Mouse (Mus musculus): ENCODE results near the gene Rhd. TPM values are rescaled to one million over a fixed set of nuclear protein-coding genes. Genes with fewer than 3 reads are reported as not detected.

Rhd gene
- polyA plus RNA-seq, 1 experiment from 2014 or later = 0.32 TPM

GRCm38 (mm10) chr4:134862996-134863395 lies 1.3 kb upstream of the Rhd start:
- no peaks in the 10 kb centered on the region for H3K9me3 ChIP-seq (replicated peaks; ENCODE audit: low read length)
- H3K36me3 ChIP-seq (ENCODE audit: insufficient read depth, low read length) = no peaks in the 10 kb centered on the region
- TF ChIP-seq CTCF (IDR thresholded peaks at IDR 0.05; ENCODE audit: low read depth) = no peak
- DNase-seq (ENCODE audit: low spot score) (no peak), ATAC-seq (replicated peaks; ENCODE audit: low FRiP score, low read depth) (no peak)
- H3K4me2 ChIP-seq (ENCODE audit: low read length) = no peak overlapping the region
- peaks cover under 1% of the 10 kb centered on the region; the same call in 1 of the 2 replicates for H3K27me3 ChIP-seq (ENCODE audit: insufficient read depth, low read length)
- no peak overlapping the region for H3K27ac ChIP-seq
- H3K4me1 ChIP-seq (replicated peaks; ENCODE audit: insufficient read depth, low read length) = no peaks in the 10 kb centered on the region
- 82% methylated on average over 7 of the region's 7 CpGs for WGBS
- H3K9ac ChIP-seq (ENCODE audit: low read depth, low read length) = no peak overlapping the region
- H3K4me3 ChIP-seq (replicated peaks; ENCODE audit: low read depth, low read length) = no peak overlapping the region

- H3K36me3 ChIP-seq (ENCODE audit: insufficient read depth, low read length) = no peaks in the 10 kb centered on the region
- H3K4me2 ChIP-seq (ENCODE audit: low read length) = no peak overlapping the region
- peaks cover 6% of the 10 kb centered on the region for H3K4me1 ChIP-seq (replicated peaks; ENCODE audit: insufficient read depth, low read length)
- H3K9ac ChIP-seq (ENCODE audit: low read depth, low read length) = no peak overlapping the region
- no peak overlapping the region for H3K27ac ChIP-seq
- DNase-seq (ENCODE audit: low spot score) (no peak), ATAC-seq (replicated peaks; ENCODE audit: low FRiP score, low read depth) (no peak)
- H3K9me3 ChIP-seq (replicated peaks; ENCODE audit: low read length) = no peaks in the 10 kb centered on the region
- TF ChIP-seq CTCF (IDR thresholded peaks at IDR 0.05; ENCODE audit: low read depth) = no peak
- 76% methylated on average over 6 of the region's 6 CpGs for WGBS
- H3K27me3 ChIP-seq (ENCODE audit: insufficient read depth, low read length) = peaks cover 5% of the 10 kb centered on the region; the same call in 1 of the 2 replicates
- no peak overlapping the region for H3K4me3 ChIP-seq (replicated peaks; ENCODE audit: low read depth, low read length)
These were observed 1.0 kb downstream of the Rhd start for GRCm38 (mm10) chr4:134865340-134865739.

GRCm38 (mm10) chr4:134865789-134866188 lies 1.5 kb downstream of the Rhd start:
- no peak for ATAC-seq (replicated peaks; ENCODE audit: low FRiP score, low read depth)
- 97% methylated on average over 5 of the region's 5 CpGs for WGBS
- no peak overlapping the region for H3K9ac ChIP-seq (ENCODE audit: low read depth, low read length)
- no peak for DNase-seq (ENCODE audit: low spot score)
- no peak overlapping the region for H3K27ac ChIP-seq
- no peaks in the 10 kb centered on the region for H3K9me3 ChIP-seq (replicated peaks; ENCODE audit: low read length)
- no peak overlapping the region for H3K4me3 ChIP-seq (replicated peaks; ENCODE audit: low read depth, low read length)
- H3K27me3 ChIP-seq (ENCODE audit: insufficient read depth, low read length) = peaks cover 5% of the 10 kb centered on the region; the same call in 1 of the 2 replicates
- H3K4me2 ChIP-seq (ENCODE audit: low read length) = no peak overlapping the region
- no peak for TF ChIP-seq CTCF (IDR thresholded peaks at IDR 0.05; ENCODE audit: low read depth)
- peaks cover 6% of the 10 kb centered on the region for H3K4me1 ChIP-seq (replicated peaks; ENCODE audit: insufficient read depth, low read length)
- no peaks in the 10 kb centered on the region for H3K36me3 ChIP-seq (ENCODE audit: insufficient read depth, low read length)

- Histone ChIP-seq H3K36me3 (ENCODE audit: insufficient read depth, low read length) (no peaks in the 10 kb centered on the region), H3K9me3 (replicated peaks; ENCODE audit: low read length) (no peaks in the 10 kb centered on the region), H3K27ac (no peak overlapping the region), H3K4me2 (ENCODE audit: low read length) (no peak overlapping the region), H3K4me3 (replicated peaks; ENCODE audit: low read depth, low read length) (no peak overlapping the region), H3K4me1 (replicated peaks; ENCODE audit: insufficient read depth, low read length) (peaks cover 6% of the 10 kb centered on the region), H3K27me3 (ENCODE audit: insufficient read depth, low read length) (peaks cover 5% of the 10 kb centered on the region; the same call in 1 of the 2 replicates), H3K9ac (ENCODE audit: low read depth, low read length) (no peak overlapping the region)
- no peak for TF ChIP-seq CTCF (IDR thresholded peaks at IDR 0.05; ENCODE audit: low read depth)
- DNase-seq (ENCODE audit: low spot score) (no peak), ATAC-seq (replicated peaks; ENCODE audit: low FRiP score, low read depth) (no peak)
- WGBS = 85% methylated on average over 8 of the region's 8 CpGs
These were observed 2.9 kb downstream of the Rhd start for GRCm38 (mm10) chr4:134867213-134867612.

GRCm38 (mm10) chr4:134867661-134868060 lies 3.3 kb downstream of the Rhd start:
- Histone ChIP-seq H3K9me3 (replicated peaks; ENCODE audit: low read length) (no peaks in the 10 kb centered on the region), H3K27me3 (ENCODE audit: insufficient read depth, low read length) (peaks cover 5% of the 10 kb centered on the region; the same call in 1 of the 2 replicates), H3K36me3 (ENCODE audit: insufficient read depth, low read length) (no peaks in the 10 kb centered on the region), H3K4me1 (replicated peaks; ENCODE audit: insufficient read depth, low read length) (peaks cover 6% of the 10 kb centered on the region), H3K27ac (no peak overlapping the region), H3K4me2 (ENCODE audit: low read length) (no peak overlapping the region), H3K4me3 (replicated peaks; ENCODE audit: low read depth, low read length) (no peak overlapping the region), H3K9ac (ENCODE audit: low read depth, low read length) (no peak overlapping the region)
- 93% methylated on average over 8 of the region's 8 CpGs for WGBS
- TF ChIP-seq CTCF (IDR thresholded peaks at IDR 0.05; ENCODE audit: low read depth) = no peak
- ATAC-seq (replicated peaks; ENCODE audit: low FRiP score, low read depth) (no peak), DNase-seq (ENCODE audit: low spot score) (no peak)

GRCm38 (mm10) chr4:134868065-134868464 lies 3.7 kb downstream of the Rhd start:
- no peak for TF ChIP-seq CTCF (IDR thresholded peaks at IDR 0.05; ENCODE audit: low read depth)
- no peak overlapping the region for H3K9ac ChIP-seq (ENCODE audit: low read depth, low read length)
- 88% methylated on average over 10 of the region's 10 CpGs for WGBS
- peaks cover 5% of the 10 kb centered on the region; the same call in 1 of the 2 replicates for H3K27me3 ChIP-seq (ENCODE audit: insufficient read depth, low read length)
- no peak for DNase-seq (ENCODE audit: low spot score)
- H3K4me2 ChIP-seq (ENCODE audit: low read length) = no peak overlapping the region
- ATAC-seq (replicated peaks; ENCODE audit: low FRiP score, low read depth) = no peak
- H3K36me3 ChIP-seq (ENCODE audit: insufficient read depth, low read length) = no peaks in the 10 kb centered on the region
- no peak overlapping the region for H3K27ac ChIP-seq
- H3K9me3 ChIP-seq (replicated peaks; ENCODE audit: low read length) = no peaks in the 10 kb centered on the region
- H3K4me1 ChIP-seq (replicated peaks; ENCODE audit: insufficient read depth, low read length) = peaks cover 6% of the 10 kb centered on the region
- no peak overlapping the region for H3K4me3 ChIP-seq (replicated peaks; ENCODE audit: low read depth, low read length)

GRCm38 (mm10) chr4:134868490-134868889 lies 4.2 kb downstream of the Rhd start:
- H3K9ac ChIP-seq (ENCODE audit: low read depth, low read length) = no peak overlapping the region
- H3K27me3 ChIP-seq (ENCODE audit: insufficient read depth, low read length) = peaks cover 5% of the 10 kb centered on the region; the same call in 1 of the 2 replicates
- no peak for DNase-seq (ENCODE audit: low spot score)
- no peak for ATAC-seq (replicated peaks; ENCODE audit: low FRiP score, low read depth)
- no peak overlapping the region for H3K27ac ChIP-seq
- no peak overlapping the region for H3K4me3 ChIP-seq (replicated peaks; ENCODE audit: low read depth, low read length)
- no peak for TF ChIP-seq CTCF (IDR thresholded peaks at IDR 0.05; ENCODE audit: low read depth)
- H3K9me3 ChIP-seq (replicated peaks; ENCODE audit: low read length) = no peaks in the 10 kb centered on the region
- no peak overlapping the region for H3K4me2 ChIP-seq (ENCODE audit: low read length)
- peaks cover 6% of the 10 kb centered on the region for H3K4me1 ChIP-seq (replicated peaks; ENCODE audit: insufficient read depth, low read length)
- no peaks in the 10 kb centered on the region for H3K36me3 ChIP-seq (ENCODE audit: insufficient read depth, low read length)
- WGBS = 31% methylated on average over 9 of the region's 9 CpGs

All from kidney, postnatal 0 days (tissue).